In the genomic region with DNA sequence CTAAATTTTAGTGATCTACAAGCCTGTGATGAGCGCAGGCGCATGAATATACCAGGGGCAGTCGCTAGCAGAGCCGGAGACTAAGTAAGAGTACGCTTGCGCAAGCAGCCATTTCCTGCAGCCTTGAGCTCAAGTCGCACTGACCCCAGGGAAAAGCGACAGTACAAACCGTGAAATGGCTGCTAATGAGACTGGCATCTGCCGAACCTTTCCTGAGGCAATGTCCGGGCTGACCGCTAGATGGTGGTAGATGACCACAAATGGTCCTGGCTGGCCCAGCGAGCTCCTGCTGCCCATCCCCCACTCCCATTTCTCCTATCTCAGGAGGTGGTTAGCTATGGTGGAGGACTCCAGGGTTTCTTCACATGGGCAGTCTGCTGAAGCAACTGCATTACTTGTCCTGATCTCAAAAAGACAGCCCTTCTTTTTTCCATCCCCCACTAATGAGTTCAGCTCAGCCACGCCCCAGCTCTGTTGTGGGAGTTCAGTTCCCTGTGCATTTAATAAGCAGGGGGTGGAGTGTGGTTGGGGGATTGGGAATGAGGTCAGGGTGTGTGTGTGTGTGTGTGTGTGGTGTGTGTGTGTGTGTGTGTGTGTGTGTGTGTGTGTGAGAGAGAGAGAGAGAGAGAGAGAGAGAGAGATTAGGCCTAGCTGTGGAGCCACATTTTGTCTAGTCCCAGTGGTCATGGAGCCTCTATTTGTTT, we compare ENCODE assay signal across 8 mouse cellular contexts. TPM values are rescaled to one million over a fixed set of nuclear protein-coding genes. Genes with fewer than 3 reads are reported as not detected.
DNase-seq lines count a peak whose midpoint lies in the region; ATAC-seq and TF ChIP-seq lines count a peak whose summit lies in the region.

No protein-coding gene starts in this region.

- no peaks in the 10 kb centered on the region for H3K9me3 ChIP-seq in heart, embryonic 12.5 days (replicated peaks)
- no peaks in the 10 kb centered on the region for H3K9me3 ChIP-seq in kidney, embryonic 16.5 days (ENCODE audit: low read length)

- 14% methylated on average over 14 of the region's 14 CpGs for WGBS in heart, embryonic 12.5 days
- WGBS in kidney, embryonic 16.5 days = 23% methylated on average over 14 of the region's 14 CpGs

- H3K4me3 ChIP-seq in heart, embryonic 12.5 days = peak overlapping the region; percentile 9; the same call in 1 of the 2 replicates
- no peak overlapping the region for H3K4me3 ChIP-seq in kidney, embryonic 16.5 days (ENCODE audit: low read length)

- H3K27ac ChIP-seq in heart, embryonic 12.5 days (ENCODE audit: poor library complexity, severe bottlenecking) = no peak overlapping the region
- H3K27ac ChIP-seq in kidney, embryonic 16.5 days (ENCODE audit: low read length) = no peak overlapping the region

- H3K27me3 ChIP-seq in heart, embryonic 12.5 days (replicated peaks) = 0 out of 2 replicates have a peak, but pooled peaks cover 3% of the 10 kb centered on the region
- no peaks in the 10 kb centered on the region for H3K27me3 ChIP-seq in kidney, embryonic 16.5 days (ENCODE audit: insufficient read depth, low read length)

- H3K36me3 ChIP-seq in heart, embryonic 12.5 days = no peaks in the 10 kb centered on the region
- H3K36me3 ChIP-seq in kidney, embryonic 16.5 days (ENCODE audit: insufficient read depth, low read length) = no peaks in the 10 kb centered on the region

- no peaks in the 10 kb centered on the region for H3K4me1 ChIP-seq in heart, embryonic 12.5 days (replicated peaks)
- no peaks in the 10 kb centered on the region for H3K4me1 ChIP-seq in kidney, embryonic 16.5 days (ENCODE audit: insufficient read depth, low read length)

- TF ChIP-seq CTCF in brain, embryonic 14.5 days (IDR thresholded peaks at IDR 0.05; ENCODE audit: borderline replicate concordance, extremely low read depth, insufficient read depth, insufficient read length) = peak; percentile 91

- peak; percentile 84 for DNase-seq in CD4-positive helper T cell, adult 2 months (ENCODE audit: low read depth, low spot score)
- DNase-seq in brain, embryonic 14.5 days (ENCODE audit: low read depth) = peak; percentile 97
- DNase-seq in liver = peak; percentile 87
- peak; percentile 82 to 83 for DNase-seq in spleen, postnatal 36 days (ENCODE audit: low spot score in 2 of 2)

- TF ChIP-seq POLR2A in brain, embryonic 14.5 days (IDR thresholded peaks at IDR 0.05; ENCODE audit: borderline replicate concordance, extremely low read depth, insufficient read depth, insufficient read length, poor library complexity, severe bottlenecking) = no peak

- peak; percentile 80 for ATAC-seq in erythroid progenitor cell, adult 5-6 weeks (replicated peaks; ENCODE audit: low FRiP score, poor library complexity, severe bottlenecking)
- ATAC-seq in heart, embryonic 12.5 days (ENCODE audit: insufficient number of reproducible peaks, low FRiP score) = peak; percentile 74
- ATAC-seq in kidney, embryonic 16.5 days (ENCODE audit: low FRiP score, low TSS enrichment) = peak; percentile 97
- ATAC-seq in monocyte, adult 5-6 weeks (replicated peaks; ENCODE audit: insufficient number of reproducible peaks, low FRiP score, low TSS enrichment, poor library complexity, severe bottlenecking) = peak; percentile 99

- peak overlapping the region; percentile 47 for H3K4me2 ChIP-seq in heart, embryonic 12.5 days
- H3K4me2 ChIP-seq in kidney, embryonic 16.5 days (replicated peaks; ENCODE audit: low read depth, low read length) = peak overlapping the region; percentile 38; the same call in 1 of the 2 replicates

- H3K9ac ChIP-seq in heart, embryonic 12.5 days = no peak overlapping the region
- no peak overlapping the region for H3K9ac ChIP-seq in kidney, embryonic 16.5 days (replicated peaks; ENCODE audit: low read length)

RNA-seq across cellular contexts. Expression of gene Pnma3, which starts 10.6 kb away (rescaled TPM):
- 14.5 and 15.1 TPM in 2 replicates for polyA plus RNA-seq in brain, embryonic 14.5 days (2012; rRNA removed)
- total RNA-seq in erythroid progenitor cell, adult 5-6 weeks (2015; ENCODE audit: low replicate concordance) = not detected in 2 replicates
- not detected in 2 replicates for total RNA-seq in erythroid progenitor cell, adult 5-6 weeks (2017; ENCODE audit: low replicate concordance)
- polyA plus RNA-seq in heart, embryonic 12.5 days (2016; fragmentation: Nextera tagmentation; extraction: Ambion mirVana) = 0.09 TPM in 1 of 2 replicates, not detected in the other
- 0.04 and 0.10 TPM in 2 replicates for polyA plus RNA-seq in kidney, embryonic 16.5 days (2015; fragmentation: Nextera tagmentation; extraction: Ambion mirVana)
- total RNA-seq in monocyte, adult 5-6 weeks (2017) = not detected in 3 replicates

RNA-seq across cellular contexts. Expression of gene Pnma5, which starts 17.1 kb away (rescaled TPM):
- 0.07 and 0.11 TPM in 2 replicates for polyA plus RNA-seq in brain, embryonic 14.5 days (2012; rRNA removed)
- not detected in 2 replicates for total RNA-seq in erythroid progenitor cell, adult 5-6 weeks (2015; ENCODE audit: low replicate concordance)
- total RNA-seq in erythroid progenitor cell, adult 5-6 weeks (2017; ENCODE audit: low replicate concordance) = not detected in 2 replicates
- polyA plus RNA-seq in heart, embryonic 12.5 days (2016; fragmentation: Nextera tagmentation; extraction: Ambion mirVana) = 0.08 TPM in 1 of 2 replicates, not detected in the other
- polyA plus RNA-seq in kidney, embryonic 16.5 days (2015; fragmentation: Nextera tagmentation; extraction: Ambion mirVana) = 0.14 TPM in 1 of 2 replicates, not detected in the other
- not detected in 3 replicates for total RNA-seq in monocyte, adult 5-6 weeks (2017)

RNA-seq across cellular contexts. Expression of gene Xlr4a, which starts 28.3 kb away (rescaled TPM):
- polyA plus RNA-seq in brain, embryonic 14.5 days (2012; rRNA removed) = 0.93 TPM in 1 of 2 replicates, not detected in the other
- total RNA-seq in erythroid progenitor cell, adult 5-6 weeks (2015; ENCODE audit: low replicate concordance) = 2.9 and 12.2 TPM in 2 replicates
- total RNA-seq in erythroid progenitor cell, adult 5-6 weeks (2017; ENCODE audit: low replicate concordance) = 2.3 TPM in 1 of 2 replicates, not detected in the other
- 1.00 and 1.6 TPM in 2 replicates for polyA plus RNA-seq in heart, embryonic 12.5 days (2016; fragmentation: Nextera tagmentation; extraction: Ambion mirVana)
- 0.54 and 0.98 TPM in 2 replicates for polyA plus RNA-seq in kidney, embryonic 16.5 days (2015; fragmentation: Nextera tagmentation; extraction: Ambion mirVana)
- total RNA-seq in monocyte, adult 5-6 weeks (2017) = 10.5 to 20.8 TPM (median 17.3 TPM) in 3 replicates

RNA-seq across cellular contexts. Expression of gene Xlr3a, which starts 42.9 kb away (rescaled TPM):
- polyA plus RNA-seq in brain, embryonic 14.5 days (2012; rRNA removed) = 1.7 and 4.0 TPM in 2 replicates
- not detected in 2 replicates for total RNA-seq in erythroid progenitor cell, adult 5-6 weeks (2015; ENCODE audit: low replicate concordance)
- total RNA-seq in erythroid progenitor cell, adult 5-6 weeks (2017; ENCODE audit: low replicate concordance) = not detected in 2 replicates
- polyA plus RNA-seq in heart, embryonic 12.5 days (2016; fragmentation: Nextera tagmentation; extraction: Ambion mirVana) = 1.9 and 2.2 TPM in 2 replicates
- polyA plus RNA-seq in kidney, embryonic 16.5 days (2015; fragmentation: Nextera tagmentation; extraction: Ambion mirVana) = 2.3 and 3.6 TPM in 2 replicates
- total RNA-seq in monocyte, adult 5-6 weeks (2017) = not detected in 3 replicates

Comparison
In these comparisons a context has a peak if more than half of its experiments do, and no peak if none do; other contexts are left out.
1. RNA of gene Pnma3, which starts 10.6 kb away (polyA plus RNA-seq): 14.5 to 15.1 TPM in brain, embryonic 14.5 days; 0.04 to 0.10 TPM in kidney, embryonic 16.5 days and 0.09 TPM in heart, embryonic 12.5 days; every median in the first group is over 10 times any median in the second.
2. Peak in every context shown above with its lines, with median percentiles within 50 percentile points of each other: DNase-seq and ATAC-seq.